Mouse (Mus musculus): ENCODE results near the gene Telo2. TPM values are rescaled to one million over a fixed set of nuclear protein-coding genes. Genes with fewer than 3 reads are reported as not detected.

Gene Telo2
- polyA plus RNA-seq, 1 experiment = not detected

DNA sequence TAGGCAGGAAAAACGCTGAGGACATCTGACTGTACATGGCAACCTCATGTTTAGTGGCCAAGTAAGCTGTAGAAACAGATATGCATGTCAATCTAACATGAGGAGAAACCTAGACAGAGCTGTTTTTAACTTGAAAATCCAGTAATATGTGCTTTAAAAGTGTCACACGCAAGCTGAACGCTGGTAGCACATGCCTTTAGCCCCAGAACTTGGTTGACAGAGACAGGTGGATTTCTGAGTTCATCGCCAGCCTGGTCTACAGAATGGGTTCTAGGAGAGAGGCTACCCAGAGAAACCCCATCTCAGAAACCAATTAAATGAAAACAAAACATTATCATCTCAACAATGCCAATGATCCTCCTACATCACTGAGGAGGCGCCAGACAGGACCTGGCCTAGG lies 4.5 kb downstream of the Telo2 start:
- Histone ChIP-seq H3K27ac (ENCODE audit: insufficient read depth, low read depth, low read length) (no peak overlapping the region), H3K4me1 (ENCODE audit: control insufficient read depth, insufficient read depth, low read length) (peaks cover 10% of the 10 kb centered on the region), H3K4me3 (ENCODE audit: insufficient read depth, low read depth, low read length) (no peak overlapping the region)
- WGBS = 93% methylated on average over 5 of the region's 5 CpGs
- no peak for TF ChIP-seq CTCF (IDR thresholded peaks at IDR 0.05; ENCODE audit: insufficient read depth, low read depth, low read length)
- TF ChIP-seq POLR2A (IDR thresholded peaks at IDR 0.05; ENCODE audit: insufficient read depth, low read depth, low read length) = no peak

DNA sequence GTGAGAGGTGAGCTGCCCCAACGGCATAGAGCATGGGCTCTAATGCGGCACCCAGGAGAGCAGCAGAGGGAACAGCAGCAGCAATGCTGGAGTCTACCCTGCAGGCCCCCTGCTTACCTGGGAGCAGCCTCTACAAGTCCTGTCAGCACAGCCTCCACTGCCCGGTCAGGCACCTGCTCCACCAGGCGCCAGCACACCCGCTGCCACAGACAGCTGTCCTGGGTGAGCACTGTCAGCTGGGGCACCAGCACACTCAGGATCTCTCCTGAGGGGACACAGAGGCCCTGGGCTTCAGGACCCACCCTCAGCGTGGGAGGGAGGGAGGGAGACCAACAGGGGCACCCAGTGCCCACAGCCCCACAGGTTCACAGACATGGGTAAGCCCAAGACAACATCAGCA lies 5.2 kb downstream of the Telo2 start:
- Histone ChIP-seq H3K27ac (ENCODE audit: insufficient read depth, low read depth, low read length) (no peak overlapping the region), H3K4me3 (ENCODE audit: insufficient read depth, low read depth, low read length) (no peak overlapping the region), H3K4me1 (ENCODE audit: control insufficient read depth, insufficient read depth, low read length) (peaks cover 10% of the 10 kb centered on the region)
- WGBS = 91% methylated on average over 6 of the region's 6 CpGs
- no peak for TF ChIP-seq CTCF (IDR thresholded peaks at IDR 0.05; ENCODE audit: insufficient read depth, low read depth, low read length)
- TF ChIP-seq POLR2A (IDR thresholded peaks at IDR 0.05; ENCODE audit: insufficient read depth, low read depth, low read length) = no peak

DNA sequence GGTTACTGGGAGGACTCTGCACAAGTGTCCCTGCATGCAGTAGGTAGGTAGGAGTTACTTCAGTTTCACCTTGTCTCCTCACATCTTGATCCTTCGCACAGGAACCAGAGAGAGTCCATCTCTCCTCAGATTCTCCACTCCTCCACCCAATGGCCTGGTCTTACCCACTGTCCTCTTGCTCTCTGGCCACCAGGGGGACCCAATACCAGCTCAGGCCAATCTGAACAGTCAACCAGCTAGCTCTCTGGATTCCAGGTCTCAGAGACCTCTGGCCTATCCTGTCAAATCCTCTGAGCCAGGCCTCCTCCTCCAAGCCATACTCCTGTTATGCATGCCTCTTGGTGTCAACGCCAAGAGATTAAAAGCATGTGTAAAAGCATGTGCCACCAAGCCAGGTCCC lies 6.2 kb downstream of the Telo2 start:
- no peak for TF ChIP-seq POLR2A (IDR thresholded peaks at IDR 0.05; ENCODE audit: insufficient read depth, low read depth, low read length)
- TF ChIP-seq CTCF (IDR thresholded peaks at IDR 0.05; ENCODE audit: insufficient read depth, low read depth, low read length) = no peak
- H3K4me1 ChIP-seq (ENCODE audit: control insufficient read depth, insufficient read depth, low read length) = peaks cover 4% of the 10 kb centered on the region; the same call in 1 of the 2 replicates
- no peak overlapping the region for H3K27ac ChIP-seq (ENCODE audit: insufficient read depth, low read depth, low read length)
- 81% methylated on average over 2 of the region's 2 CpGs for WGBS
- H3K4me3 ChIP-seq (ENCODE audit: insufficient read depth, low read depth, low read length) = no peak overlapping the region

DNA sequence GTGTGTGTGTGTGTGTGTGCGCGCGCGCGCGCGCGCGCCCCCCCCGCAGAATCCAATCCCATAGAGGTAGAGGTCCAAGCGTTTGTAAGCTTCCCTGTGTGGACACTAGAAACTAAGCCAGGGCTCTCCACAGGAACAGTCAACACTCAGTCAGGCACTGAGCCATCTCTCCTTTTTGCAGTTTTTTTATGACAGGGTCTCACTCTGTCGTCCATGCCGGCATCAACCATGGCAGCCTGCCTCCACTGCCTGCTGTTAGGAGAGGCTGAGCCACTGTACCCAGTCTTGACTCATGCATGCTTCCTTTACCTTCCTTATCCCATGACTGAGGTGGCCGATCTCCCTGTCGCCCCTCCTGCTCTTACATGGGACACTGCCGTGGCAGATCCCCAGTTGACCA lies 8.0 kb downstream of the Telo2 start:
- TF ChIP-seq CTCF (IDR thresholded peaks at IDR 0.05; ENCODE audit: insufficient read depth, low read depth, low read length) (no peak), POLR2A (IDR thresholded peaks at IDR 0.05; ENCODE audit: insufficient read depth, low read depth, low read length) (no peak)
- Histone ChIP-seq H3K4me1 (ENCODE audit: control insufficient read depth, insufficient read depth, low read length) (peaks cover 4% of the 10 kb centered on the region; the same call in 1 of the 2 replicates), H3K4me3 (ENCODE audit: insufficient read depth, low read depth, low read length) (no peak overlapping the region), H3K27ac (ENCODE audit: insufficient read depth, low read depth, low read length) (no peak overlapping the region)
- 95% methylated on average over 11 of the region's 16 CpGs for WGBS

DNA sequence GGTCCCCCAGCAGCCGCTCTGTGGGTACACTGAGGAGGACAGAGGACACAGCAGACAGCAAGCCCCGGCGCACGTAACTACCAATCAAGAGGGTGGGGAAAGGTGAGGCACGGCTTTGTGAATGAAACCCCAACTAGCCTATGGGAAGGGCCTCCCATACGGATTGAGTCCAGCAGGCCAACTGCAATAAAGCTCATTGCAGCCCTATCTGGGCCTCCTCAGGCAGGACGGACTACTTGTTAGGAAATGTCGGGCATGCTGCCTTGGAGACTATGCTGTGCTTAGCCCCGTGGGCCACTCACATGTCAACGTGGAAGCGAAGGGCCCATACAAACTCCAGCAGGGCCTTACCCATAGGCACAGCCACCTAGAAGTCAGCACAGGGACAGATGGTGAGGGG lies 14.4 kb downstream of the Telo2 start:
- WGBS = 93% methylated on average over 11 of the region's 11 CpGs
- Histone ChIP-seq H3K27ac (ENCODE audit: insufficient read depth, low read depth, low read length) (no peak overlapping the region), H3K4me3 (ENCODE audit: insufficient read depth, low read depth, low read length) (no peak overlapping the region), H3K4me1 (ENCODE audit: control insufficient read depth, insufficient read depth, low read length) (no peaks in the 10 kb centered on the region)
- TF ChIP-seq CTCF (IDR thresholded peaks at IDR 0.05; ENCODE audit: insufficient read depth, low read depth, low read length) = no peak
- no peak for TF ChIP-seq POLR2A (IDR thresholded peaks at IDR 0.05; ENCODE audit: insufficient read depth, low read depth, low read length)

DNA sequence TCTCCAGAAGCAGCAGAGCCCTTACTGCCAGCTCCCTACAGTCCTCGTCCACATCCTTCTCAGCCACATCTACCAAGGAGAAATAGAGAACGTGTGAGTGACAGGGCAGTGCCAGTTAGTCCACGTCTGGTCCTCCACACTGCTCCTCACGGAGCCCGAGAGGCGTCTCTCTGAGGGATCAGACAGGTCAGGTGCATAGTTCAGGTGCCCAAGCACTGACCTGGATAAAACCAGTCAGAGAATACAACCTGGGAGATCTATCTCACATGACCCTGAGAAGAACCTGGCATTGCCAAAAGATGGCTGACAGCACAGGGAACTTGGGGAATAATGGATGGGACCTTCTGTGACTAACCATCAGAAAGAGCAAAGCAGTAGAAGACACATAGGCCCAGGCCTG lies 15.7 kb downstream of the Telo2 start:
- no peak overlapping the region for H3K4me3 ChIP-seq (ENCODE audit: insufficient read depth, low read depth, low read length)
- no peak for TF ChIP-seq CTCF (IDR thresholded peaks at IDR 0.05; ENCODE audit: insufficient read depth, low read depth, low read length)
- H3K4me1 ChIP-seq (ENCODE audit: control insufficient read depth, insufficient read depth, low read length) = no peaks in the 10 kb centered on the region
- WGBS = 93% methylated on average over 6 of the region's 6 CpGs
- no peak overlapping the region for H3K27ac ChIP-seq (ENCODE audit: insufficient read depth, low read depth, low read length)

DNA sequence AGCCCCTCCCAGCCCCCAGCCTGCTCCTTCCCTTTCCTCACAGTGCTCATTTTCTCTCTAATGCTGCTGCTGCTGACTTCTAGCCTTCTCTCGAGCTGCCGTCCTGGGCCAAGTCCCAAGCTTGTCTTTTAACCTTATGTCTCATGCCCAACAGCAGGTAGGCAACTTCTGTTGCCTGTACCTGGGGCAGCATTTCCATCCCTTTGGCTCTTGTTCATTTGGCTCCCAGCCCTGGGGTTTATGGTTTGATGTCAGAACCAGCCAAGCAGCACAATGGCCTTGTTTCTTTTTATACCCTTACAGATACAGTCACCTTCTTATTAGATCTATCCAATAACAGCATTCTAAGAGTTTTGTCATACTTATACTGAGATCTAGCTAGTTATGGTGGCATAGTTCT lies 19.5 kb downstream of the Telo2 start:
- TF ChIP-seq POLR2A (IDR thresholded peaks at IDR 0.05; ENCODE audit: insufficient read depth, low read depth, low read length) (no peak), CTCF (IDR thresholded peaks at IDR 0.05; ENCODE audit: insufficient read depth, low read depth, low read length) (no peak)
- 83% methylated on average over 2 of the region's 2 CpGs for WGBS
- Histone ChIP-seq H3K27ac (ENCODE audit: insufficient read depth, low read depth, low read length) (no peak overlapping the region), H3K4me1 (ENCODE audit: control insufficient read depth, insufficient read depth, low read length) (no peaks in the 10 kb centered on the region), H3K4me3 (ENCODE audit: insufficient read depth, low read depth, low read length) (no peak overlapping the region)

DNA sequence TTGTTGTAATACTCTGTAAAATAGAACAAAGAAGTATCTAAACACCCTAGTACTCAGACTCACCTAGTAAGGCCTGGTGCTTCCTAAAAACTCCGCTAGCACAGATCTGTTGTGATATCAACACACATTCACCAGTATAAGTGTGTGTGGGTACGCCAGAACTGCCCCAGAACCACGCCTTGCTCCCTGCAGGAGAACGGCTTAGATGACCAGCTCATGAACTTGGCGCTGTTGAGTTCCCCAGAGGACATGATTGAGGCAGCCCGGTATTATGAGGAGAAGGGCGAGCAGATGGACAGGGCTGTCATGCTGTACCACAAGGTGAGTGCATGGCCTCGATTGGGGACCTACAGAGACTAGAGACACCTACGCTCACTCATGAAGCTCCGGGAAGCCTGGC lies 25.3 kb downstream of the Telo2 start:
- Histone ChIP-seq H3K4me3 (ENCODE audit: insufficient read depth, low read depth, low read length) (no peak overlapping the region), H3K27ac (ENCODE audit: insufficient read depth, low read depth, low read length) (no peak overlapping the region), H3K4me1 (ENCODE audit: control insufficient read depth, insufficient read depth, low read length) (no peaks in the 10 kb centered on the region)
- TF ChIP-seq CTCF (IDR thresholded peaks at IDR 0.05; ENCODE audit: insufficient read depth, low read depth, low read length) (no peak), POLR2A (IDR thresholded peaks at IDR 0.05; ENCODE audit: insufficient read depth, low read depth, low read length) (no peak)
- WGBS = 94% methylated on average over 10 of the region's 10 CpGs

DNA sequence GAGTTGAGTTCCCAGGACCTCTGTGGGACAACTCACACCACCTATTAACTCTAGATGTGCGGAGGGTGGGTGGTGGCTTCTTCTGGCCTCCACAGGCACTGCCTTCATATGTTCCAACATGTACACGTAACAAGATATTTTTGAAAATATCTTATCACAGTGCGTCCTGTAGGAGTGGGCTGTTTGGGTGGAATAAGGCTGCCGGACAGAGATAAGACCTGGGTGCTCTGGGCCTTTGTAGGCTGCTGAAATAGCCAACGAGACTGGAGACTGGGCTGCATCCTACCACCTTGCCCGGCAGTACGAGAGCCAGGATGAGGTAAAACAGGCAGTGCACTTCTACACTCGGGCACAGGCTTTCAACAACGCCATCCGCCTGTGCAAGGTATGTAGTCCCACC lies 26.6 kb downstream of the Telo2 start:
- Histone ChIP-seq H3K4me1 (ENCODE audit: control insufficient read depth, insufficient read depth, low read length) (no peaks in the 10 kb centered on the region), H3K4me3 (ENCODE audit: insufficient read depth, low read depth, low read length) (no peak overlapping the region), H3K27ac (ENCODE audit: insufficient read depth, low read depth, low read length) (no peak overlapping the region)
- TF ChIP-seq POLR2A (IDR thresholded peaks at IDR 0.05; ENCODE audit: insufficient read depth, low read depth, low read length) = no peak
- no peak for TF ChIP-seq CTCF (IDR thresholded peaks at IDR 0.05; ENCODE audit: insufficient read depth, low read depth, low read length)
- 95% methylated on average over 10 of the region's 10 CpGs for WGBS

DNA sequence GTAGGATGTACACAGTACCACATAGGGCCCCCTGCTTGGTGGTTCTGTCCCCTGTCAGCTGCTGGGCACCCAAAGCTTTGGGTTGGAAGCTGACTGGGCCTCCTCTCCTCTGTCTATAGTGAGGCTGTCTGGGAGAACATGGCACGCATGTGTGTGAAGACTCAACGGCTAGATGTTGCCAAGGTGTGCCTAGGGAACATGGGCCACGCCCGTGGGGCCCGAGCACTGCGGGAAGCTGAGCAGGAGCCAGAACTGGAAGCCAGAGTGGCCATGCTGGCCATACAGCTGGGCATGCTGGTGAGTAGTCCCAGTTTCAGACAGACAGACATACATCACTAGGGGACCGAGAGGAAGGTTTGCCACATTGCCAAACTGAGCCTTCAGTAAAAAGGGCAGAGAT lies 29.0 kb downstream of the Telo2 start:
- 94% methylated on average over 7 of the region's 7 CpGs for WGBS

More for the DNA sequence above, 29.0 kb downstream of the Telo2 start:
- Histone ChIP-seq H3K4me1 (ENCODE audit: control insufficient read depth, insufficient read depth, low read length) (peaks cover 12% of the 10 kb centered on the region), H3K27ac (ENCODE audit: insufficient read depth, low read depth, low read length) (no peak overlapping the region), H3K4me3 (ENCODE audit: insufficient read depth, low read depth, low read length) (no peak overlapping the region)
- TF ChIP-seq CTCF (IDR thresholded peaks at IDR 0.05; ENCODE audit: insufficient read depth, low read depth, low read length) (no peak), POLR2A (IDR thresholded peaks at IDR 0.05; ENCODE audit: insufficient read depth, low read depth, low read length) (no peak)
